Mouse (Mus musculus) v-Abl transformed pro-B cells (cell line): ENCODE measurements around the gene Tmem204.

ENCODE experiments used
- in situ Hi-C, 2 experiments: fragments of 400-800 bp; cut with MboI; formaldehyde crosslinking; loops; one replicate each; pipeline ENCODE4 v1.15.1; 2025; ENCODE audit not compliant: unreplicated experiment in 2 of 2

Gene Tmem204

DNA sequence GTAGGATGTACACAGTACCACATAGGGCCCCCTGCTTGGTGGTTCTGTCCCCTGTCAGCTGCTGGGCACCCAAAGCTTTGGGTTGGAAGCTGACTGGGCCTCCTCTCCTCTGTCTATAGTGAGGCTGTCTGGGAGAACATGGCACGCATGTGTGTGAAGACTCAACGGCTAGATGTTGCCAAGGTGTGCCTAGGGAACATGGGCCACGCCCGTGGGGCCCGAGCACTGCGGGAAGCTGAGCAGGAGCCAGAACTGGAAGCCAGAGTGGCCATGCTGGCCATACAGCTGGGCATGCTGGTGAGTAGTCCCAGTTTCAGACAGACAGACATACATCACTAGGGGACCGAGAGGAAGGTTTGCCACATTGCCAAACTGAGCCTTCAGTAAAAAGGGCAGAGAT, 3.3 kb upstream of the Tmem204 start:
- in situ Hi-C loops = no loop called here

DNA sequence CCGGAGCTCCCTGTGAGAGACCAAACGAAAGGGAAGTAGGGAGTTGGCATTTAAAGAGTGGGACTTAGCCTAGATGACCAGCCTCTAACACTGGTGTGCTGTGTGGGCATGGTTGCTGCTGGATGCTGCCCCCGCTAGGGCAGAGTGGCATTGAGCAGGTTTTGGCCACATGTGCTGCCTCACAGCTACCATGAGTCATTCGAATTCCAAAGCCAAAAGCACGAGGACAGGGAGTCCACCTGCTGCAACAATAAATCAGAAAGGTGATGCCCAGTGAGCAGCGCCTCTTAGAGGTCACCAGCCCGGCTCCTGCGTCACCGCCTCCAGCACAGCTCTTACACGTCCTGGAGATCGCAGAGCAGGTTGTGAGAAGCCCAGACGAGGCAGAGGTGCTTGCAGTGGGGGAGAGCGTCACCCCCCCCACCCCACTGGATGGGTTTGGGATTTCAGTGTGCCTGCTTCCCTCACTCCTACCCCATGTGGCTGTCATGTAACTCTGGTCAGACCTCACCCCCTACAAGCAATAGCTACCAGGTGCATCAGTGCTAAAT, 1.5 kb upstream of the Tmem204 start:
- in situ Hi-C loops = no loop called here

DNA sequence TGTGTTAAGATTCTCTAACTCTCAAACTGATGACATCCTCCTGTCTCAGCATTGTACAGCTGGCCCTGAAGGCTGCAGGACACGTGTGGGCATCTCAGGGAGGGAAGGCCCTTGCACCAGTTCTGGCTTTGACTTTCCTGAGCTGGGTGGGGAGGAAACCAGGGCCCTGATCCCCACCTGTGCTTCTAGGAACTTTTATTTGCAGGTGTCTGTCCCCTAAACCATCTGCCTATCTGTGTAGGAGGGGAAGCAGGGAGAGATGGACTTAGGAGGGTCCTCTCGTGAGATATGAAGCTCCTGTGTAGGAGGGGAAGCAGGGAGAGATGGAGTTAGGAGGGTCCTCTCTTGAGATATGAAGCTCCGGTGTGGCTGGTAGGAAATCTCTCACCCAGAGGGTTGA, 504 bp downstream of the Tmem204 start:
- in situ Hi-C loops = no loop called here

DNA sequence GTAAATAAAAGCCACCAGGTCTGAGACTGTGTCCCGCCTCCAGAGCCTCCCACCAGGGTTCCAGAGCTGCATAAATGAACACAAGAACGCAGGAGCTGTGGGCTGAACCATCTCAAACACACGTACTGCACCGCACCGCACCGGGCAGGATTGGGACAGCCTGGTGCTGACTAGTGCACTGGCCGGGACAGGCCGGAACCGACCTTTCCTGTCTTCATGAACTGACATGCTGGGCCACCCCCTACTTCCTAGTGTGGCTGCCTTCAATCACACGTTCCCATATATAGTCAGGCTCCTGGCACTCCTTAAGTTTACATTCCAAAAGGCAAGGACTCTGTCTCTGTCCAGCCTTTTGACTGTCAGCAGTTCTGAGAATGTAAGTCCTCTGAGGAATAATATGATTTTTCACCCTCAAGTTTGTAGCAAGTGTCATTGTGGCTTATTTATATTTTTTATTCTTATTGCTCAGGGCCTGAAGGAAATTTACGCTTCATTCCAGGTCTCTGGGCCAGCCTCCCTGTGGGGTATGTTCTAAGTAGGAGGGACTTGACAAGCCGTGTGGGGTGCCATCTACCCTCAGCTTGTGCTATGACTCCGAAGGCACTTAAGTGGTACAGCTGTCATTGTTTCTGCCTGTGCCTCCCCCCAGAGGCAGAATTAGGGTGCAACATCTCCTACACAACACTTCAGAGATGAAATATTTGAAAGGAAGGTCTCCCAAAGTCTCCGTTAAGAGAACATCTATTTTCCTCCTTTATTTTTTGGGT, 1.1 kb downstream of the Tmem204 start:
- in situ Hi-C loops = no loop called here

DNA sequence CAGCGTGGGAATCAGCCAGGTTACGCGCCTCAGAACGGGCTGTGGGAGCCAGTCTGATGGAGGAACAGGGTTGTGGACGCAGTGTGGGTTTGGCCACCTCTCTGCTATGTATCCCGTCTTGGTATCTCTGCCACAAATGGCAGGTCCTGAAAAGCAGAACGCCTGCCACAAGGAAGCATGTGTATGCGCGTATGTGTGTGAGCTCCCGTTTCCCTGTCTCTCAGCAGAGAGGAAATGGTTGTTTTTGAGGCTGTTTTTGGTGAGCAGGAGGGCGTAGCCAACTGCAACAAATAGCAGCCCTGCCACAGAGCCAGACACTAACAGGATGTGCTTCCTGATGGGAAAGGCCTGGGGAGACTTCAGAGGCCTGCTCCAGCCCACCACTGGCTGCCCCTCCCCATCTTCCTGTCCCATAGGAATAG, 2.4 kb downstream of the Tmem204 start:
- in situ Hi-C loops = no loop called here

DNA sequence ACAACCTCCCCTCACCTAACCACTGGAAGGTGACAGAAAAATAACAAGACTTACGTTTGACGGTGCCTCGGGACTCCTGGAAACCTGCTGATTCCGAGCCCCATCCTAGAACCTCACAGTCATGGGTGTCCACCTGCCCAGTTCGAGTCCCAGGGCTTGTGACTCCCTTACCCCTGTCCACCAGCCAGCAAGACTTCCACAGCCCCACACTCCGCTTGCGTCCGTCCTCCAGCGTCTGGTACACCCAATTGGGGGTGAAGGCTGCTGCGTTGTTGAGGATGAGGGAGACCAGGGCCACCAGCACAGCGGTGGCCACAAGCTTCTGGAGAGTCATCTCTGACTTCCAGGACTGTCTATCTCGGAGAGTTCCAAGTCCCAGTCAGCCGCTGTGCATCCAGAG, 3.2 kb downstream of the Tmem204 start:
- in situ Hi-C loops = no loop called here

DNA sequence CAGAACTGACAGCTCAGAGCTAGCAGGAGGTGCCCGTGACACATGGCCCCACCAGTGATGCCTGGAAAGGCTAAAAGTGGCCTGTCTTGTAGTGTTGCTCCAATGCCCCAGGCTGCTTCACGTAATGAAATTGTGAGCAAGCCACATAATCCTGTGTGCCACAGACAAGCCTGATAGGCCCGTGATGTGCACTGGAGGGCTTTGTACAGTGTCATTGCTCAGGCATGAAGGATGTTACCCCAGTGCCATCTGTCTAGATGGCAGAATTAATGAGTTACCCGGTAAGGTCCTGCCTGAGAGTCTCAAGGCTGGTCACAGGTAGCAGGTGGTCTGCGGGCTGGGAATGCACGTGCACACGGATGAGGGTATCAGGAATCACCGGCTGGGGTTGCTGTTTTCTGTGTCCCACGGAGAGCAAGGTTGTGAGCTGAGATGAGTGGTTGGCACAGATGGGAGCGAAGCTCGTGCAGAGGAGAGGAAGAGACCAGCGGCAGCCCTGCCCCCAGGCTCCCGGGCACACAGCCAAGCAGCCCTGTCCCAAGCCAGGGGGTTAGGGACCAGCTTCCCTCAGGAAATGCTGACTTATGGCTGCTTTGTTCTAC, 5.5 kb downstream of the Tmem204 start:
- in situ Hi-C loops = no loop called here

DNA sequence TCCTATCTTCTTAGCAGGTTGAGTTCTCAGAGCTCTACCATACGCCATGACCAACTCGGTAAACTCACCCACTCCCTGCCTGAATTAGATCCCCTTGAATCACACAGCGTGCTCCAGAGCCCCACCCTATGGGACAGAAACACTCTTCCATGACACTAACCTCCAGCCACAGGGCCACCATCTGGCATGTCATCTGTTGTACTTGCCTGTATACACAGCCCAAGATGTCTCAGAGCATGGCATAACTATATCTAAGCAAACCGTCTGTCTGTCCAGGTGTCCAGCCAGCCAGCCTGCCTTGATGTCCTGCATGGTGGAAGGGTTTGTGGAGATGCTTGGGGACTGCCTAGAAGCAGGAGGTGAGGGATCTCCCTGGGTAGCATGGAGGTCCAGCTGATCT, 6.5 kb downstream of the Tmem204 start:
- in situ Hi-C loops = no loop called here

DNA sequence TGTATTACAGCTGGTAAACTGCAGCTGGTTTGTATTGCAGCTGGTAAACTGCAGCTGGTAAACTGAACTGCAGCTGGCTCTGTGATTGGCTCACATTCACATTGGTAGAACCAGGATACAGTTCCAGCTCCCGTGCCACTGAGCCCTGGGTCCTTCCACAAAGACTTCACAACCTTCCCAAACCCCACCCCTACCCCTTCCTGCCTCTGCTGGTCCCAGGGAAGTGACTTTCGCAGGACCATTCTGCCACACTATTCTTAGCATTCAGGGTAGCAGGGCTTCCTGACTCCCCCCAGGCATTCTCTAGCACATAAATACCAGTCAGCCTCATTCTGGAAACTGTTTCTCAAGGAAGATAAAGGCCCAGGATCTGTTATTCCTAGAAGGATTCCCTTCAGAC, 14.7 kb downstream of the Tmem204 start:
- in situ Hi-C loops = no loop called here

DNA sequence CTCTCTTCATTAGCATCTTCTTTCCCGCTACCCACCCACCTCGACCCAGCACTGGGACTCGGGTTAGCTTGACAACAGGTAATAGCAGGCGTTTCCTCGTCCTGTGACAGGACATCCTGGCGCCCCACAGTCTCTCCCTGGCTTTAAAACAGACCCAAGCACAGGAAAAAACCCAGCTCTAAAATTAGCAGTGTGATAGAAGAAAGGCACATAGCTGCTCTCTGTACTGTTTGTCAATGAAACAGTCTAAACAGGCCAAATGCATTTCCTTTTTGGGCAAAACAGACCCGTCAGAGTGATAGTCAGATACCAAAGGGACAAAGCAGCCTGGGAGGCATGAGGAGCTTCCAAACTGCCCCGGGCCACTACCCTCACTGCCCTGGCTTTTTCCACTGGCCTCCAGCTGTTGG, 15.9 kb downstream of the Tmem204 start:
- in situ Hi-C loops = no loop called here

DNA sequence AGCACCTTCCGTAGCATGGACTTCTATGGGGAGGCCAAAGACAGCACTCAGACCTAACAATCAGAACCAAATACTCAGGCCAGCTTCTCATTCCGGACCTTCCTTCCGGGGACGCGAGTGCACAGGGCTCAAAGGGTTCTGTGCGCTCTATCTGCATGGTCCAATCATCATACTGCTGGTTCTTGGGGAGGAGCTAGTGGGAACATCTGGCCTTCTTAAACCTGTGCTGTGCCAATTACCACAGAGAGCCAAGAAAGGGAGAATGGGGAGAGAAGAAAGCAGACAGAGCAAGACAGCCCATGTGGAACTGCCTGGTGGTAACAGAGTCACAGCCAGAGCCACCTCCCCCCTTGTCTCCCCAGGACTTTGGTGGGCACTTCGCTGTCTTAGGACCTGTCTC, 16.8 kb downstream of the Tmem204 start:
- in situ Hi-C loops = no loop called here

DNA sequence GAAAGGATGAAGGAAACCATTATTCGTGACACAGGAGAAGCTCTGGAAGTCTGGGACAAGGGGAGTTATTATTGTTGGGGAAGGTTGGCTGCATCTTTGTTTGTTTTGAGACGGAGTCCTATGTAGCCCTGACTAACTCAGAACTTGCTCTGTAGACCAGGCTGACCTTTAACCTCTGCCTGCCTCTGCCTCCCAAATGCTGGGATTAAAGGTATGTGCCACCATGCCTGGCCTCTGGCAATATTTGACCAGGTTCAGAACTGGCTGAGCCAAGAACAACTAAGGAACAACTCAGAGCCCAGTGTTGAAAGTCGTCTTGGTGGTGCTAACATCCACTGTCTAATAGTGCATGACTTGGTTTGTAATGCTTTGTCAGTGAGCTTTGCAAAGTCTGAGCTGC, 18.2 kb downstream of the Tmem204 start:
- in situ Hi-C loops = no loop called here

DNA sequence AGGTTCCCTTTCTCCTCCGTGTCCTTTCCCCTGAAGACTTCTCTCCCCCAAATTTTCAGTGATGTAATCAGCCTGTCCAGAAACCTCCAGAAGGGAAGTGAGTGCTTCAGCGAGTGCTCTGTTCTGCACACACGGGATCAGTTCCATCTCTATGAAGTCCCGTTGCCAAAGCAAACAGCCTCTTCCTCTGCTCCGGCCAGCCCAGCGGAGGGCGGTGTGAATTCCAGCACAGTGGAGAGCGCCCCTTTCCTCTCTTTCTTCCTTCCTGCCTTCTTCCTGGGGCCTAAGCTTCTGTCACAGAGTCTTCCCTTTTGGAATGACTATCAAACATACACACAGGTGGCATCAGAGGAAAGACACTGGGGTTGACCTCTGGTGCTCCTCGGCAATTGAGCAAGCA, 19.0 kb downstream of the Tmem204 start:
- in situ Hi-C loops = no loop called here

DNA sequence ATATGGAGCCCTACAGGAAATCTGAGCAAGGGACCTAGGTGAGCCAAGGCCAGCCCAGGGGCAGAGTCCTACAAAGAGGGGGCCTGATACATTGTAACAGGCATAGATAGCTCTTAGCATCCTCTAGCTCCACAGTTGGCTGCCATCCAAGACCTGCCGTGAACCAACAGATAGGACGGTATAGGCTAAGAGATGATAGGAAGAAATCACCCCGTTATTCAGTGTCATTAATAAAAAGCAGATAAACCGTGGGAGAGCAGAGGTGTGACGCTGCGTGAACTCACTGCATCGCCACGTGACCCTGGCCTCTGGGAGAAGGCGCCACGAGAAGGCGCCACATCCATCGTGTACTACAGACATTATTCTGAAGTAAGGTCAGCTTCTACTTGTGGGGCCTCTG, 19.5 kb downstream of the Tmem204 start:
- in situ Hi-C loops = no loop called here

DNA sequence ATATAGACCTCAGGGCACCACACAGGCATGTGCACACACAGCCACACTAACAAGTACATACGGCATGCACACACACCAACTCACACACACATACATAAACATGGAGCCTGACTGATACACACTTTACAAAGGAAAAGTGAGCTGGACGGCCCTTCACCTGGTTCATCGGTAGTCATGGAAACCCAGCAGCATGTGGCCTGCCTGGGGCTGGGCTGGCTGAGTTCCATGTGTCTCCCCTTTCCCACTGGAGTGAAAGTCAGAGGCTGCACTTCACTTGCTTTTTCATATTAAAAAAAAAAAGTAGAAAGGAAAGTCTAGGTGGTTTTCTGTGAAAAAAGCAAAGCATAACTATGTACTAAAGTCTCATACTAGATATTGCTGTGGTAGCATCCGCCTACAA, 20.1 kb downstream of the Tmem204 start:
- in situ Hi-C loops = no loop called here

DNA sequence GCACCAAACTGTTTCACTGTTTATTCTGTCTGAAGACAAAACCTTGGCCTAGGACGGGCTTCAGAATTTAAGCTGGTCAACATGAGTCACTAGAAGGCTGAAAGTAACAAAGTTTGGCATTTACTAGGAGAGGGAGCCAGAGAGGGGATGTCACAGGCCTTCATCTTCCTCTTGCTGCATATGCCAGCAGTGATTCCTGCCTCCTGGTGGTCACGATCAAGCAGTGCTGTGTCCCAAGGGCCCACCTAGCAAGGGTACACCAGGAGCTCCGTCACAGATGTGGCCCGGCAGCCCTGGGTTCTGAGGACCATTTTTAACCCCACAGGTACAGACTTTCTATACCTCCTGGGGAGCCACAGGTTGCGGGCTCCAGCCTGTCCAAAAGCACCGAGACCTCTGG, 26.4 kb downstream of the Tmem204 start:
- in situ Hi-C loops = no loop called here

DNA sequence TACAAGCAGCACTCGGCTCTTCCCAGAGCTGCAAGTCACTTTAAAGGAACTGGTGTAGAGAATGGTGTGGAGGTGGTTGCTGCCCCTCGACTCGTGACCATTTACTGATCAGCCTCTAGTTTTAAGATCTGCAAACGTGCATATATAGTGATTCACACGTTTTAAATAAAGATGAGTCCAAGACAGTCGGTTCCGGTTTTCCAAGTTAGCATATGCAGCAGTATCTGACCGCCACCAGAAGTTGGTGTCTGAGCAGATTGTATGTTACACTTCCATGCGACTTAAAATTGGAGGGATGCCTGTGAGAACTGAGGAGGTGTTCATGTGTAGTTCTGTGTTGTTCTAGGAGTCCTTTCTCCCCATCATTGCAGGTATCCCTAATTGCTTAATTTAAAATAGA, 30.1 kb downstream of the Tmem204 start:
- in situ Hi-C loops = no loop called here

DNA sequence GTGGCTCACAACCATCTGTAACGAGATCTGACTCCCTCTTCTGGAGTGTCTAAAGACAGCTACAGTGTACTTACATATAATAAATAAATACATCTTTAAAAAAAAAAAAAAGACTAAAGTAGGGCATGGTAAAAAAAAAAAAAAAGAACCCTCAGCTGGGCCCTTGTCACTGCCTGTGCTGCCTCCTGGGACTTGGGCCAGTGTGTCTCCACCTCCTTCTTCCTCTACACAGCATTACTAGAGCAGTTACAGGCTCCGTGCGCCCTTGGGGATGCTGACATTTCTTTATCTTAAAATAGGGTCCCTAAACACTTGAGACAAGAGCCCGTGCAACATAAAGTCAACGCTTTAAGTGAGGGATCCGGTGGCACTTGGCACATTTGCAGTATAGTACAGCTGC, 36.2 kb downstream of the Tmem204 start:
- in situ Hi-C loops = no loop called here

DNA sequence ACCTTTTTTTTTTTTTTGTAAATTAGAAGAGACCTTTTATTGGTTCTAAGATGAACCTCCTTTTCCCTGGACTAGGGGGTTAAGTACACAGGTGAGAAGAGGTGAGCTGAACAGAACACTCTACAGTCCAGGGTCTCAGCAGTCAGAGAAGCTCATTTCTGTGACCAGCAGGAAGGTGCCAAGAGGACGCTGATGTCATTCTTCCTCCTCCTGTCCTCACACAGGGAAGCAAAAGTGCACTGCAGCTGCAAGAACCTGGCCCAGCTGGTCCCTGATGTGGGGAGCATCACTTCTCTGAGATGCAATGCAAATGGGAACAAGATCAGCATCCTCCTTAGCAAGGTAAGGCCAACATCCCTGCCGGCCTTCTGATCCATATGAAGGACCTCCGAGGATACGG, 38.1 kb downstream of the Tmem204 start:
- in situ Hi-C loops = no loop called here

DNA sequence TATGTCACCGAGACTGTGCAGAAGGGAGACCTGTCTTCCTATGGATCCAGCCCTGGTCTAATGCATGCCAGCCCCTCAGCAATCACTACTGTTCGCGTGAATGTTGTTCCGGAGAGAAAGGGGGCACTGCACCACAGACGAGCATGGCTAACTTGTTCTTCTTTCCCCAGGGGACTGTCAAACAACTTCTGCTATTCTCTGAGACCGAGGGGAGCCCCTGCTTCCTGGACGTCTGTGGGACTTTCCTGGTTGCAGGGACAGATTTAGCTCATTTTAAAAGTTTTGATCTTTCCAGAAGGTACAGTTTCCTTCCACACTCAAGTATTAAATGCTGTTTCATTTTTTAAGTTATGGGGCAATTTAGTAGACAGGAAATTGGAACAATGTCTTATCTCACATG, 38.5 kb downstream of the Tmem204 start:
- in situ Hi-C loops = no loop called here

DNA sequence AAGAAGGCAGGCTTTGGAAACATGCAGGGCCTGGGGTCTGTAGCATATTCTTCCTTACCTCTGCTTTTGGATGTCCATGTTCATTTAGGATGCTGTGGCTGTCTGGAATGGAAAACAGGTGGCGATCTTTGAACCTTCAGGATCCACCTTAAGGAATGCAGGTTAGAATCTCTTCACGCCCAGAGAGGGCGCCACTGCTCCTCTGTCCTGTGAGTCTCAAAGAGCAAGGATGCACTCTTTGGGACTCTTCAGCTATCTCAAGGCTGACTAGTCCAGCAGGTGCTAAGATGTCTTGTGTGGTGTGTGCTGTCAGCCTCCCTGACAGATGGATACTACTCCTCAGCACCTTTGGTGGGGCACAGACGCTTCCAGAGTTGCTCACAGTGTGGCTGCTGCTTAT, 47.2 kb downstream of the Tmem204 start:
- in situ Hi-C loops = loop anchor here in 1 of 2 experiments (10.0 kb wide), 1 partner anchor 249 kb away; no protein-coding TSS in a partner anchor
